Mouse (Mus musculus): ENCODE data around the gene Gm48551. TPM values are rescaled to one million over a fixed set of nuclear protein-coding genes. Genes with fewer than 3 reads are reported as not detected.

The Gm48551 gene
- total RNA-seq, 2 experiments from 2014 or later, result 1.1 to 1.7 TPM

GRCm38 (mm10) chr10:81404082-81404481 is 19.8 kb downstream of the Gm48551 start:
- DNase-seq, result no peak

DNA sequence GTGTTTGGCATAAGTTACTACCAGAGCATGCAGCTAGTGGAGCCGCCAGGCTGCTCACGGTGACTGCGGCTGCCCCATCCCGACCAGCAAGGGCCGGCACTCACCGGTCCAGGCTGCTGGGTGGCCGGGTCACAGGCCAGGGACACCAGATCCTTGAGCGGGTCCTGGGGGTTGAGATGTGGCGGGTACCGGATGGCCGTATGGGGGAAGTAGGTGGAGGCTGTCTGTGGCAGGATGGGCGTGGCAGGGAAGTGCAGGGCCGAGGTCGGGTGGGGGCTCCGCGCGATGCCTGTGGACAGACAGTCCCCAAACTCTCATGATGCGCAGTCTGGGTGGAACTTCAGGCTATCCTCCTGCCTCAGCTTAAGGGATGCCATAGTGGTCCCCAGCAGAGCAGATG is 20.5 kb downstream of the Gm48551 start:
- DNase-seq, result peak in 1 of 2 experiments; percentile 38

- peak; percentile 65 to 70 for DNase-seq
Measured at GRCm38 (mm10) chr10:81405588-81406201, 21.4 kb downstream of the Gm48551 start.

DNA sequence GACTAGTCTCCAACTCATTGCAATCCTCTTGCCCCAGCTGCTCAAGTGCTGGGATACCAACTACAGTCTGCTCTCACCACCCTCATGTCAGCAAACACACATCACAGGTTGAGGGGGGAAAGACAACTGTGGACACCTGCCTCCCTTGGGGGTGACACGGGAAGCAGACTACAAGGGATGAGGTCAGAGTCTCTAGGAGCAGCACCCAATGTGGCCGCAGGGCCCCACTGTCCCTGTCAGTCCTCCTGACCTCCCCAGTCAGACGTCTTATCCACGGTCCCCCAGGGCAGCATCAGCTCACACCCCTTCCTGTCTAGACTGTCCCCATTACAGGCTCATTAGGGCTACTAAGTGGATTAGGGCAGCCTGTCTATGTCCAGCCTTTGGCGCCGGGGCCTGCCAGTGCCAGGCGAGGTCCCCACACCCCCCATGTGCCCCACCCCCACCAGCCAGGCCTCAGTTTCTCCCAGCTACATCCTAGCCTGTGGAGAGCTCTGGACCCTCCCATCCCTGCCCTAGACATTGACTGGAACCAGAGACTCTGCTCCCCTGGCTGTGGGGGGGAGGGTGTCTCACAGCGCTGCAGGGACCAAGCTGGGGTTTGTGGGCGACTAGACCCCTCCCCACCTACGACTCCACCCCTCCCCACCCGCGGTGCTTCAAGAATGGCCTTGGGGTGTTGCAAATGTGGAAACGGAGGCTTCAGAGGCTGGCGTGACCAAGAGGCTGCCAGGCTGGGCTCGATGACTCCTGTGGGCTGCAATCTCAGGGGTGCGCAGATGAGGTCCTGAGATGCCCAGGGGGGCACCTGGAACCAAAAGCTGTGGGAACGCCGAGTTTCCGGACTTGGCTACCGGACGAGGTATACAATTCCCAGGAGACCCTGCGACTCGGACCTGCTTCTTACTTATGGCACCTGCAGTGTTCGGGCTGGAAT is 22.5 kb downstream of the Gm48551 start:
- DNase-seq, result peak in 1 of 2 experiments; percentile 13

GRCm38 (mm10) chr10:81407539-81408423 is 23.5 kb downstream of the Gm48551 start:
- peak; percentile 90 to 91 for DNase-seq

- DNase-seq, result no peak
Measured at GRCm38 (mm10) chr10:81408424-81408729, 24.1 kb downstream of the Gm48551 start.

GRCm38 (mm10) chr10:81408871-81409291 is 24.6 kb downstream of the Gm48551 start:
- DNase-seq, result peak; percentile 88 to 96

DNA sequence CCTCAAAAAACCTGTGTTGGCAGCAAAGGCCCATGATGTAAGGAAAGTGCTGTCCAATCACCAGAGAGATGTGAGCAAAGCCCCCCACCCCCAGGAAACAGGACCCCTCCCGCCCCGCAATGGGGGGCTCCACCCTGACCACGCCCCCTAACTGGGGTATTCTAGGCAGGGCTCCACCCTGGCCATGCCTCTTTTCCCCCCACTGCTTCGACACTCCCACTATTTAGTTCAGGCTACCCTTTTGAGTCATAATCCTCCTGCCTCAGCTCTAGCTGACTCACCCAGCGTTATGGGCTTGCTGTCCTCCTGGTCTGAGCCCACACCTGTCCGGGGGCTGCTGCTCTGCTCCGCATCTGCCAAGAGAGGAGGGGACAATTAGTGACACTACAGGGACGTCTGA is 25.1 kb downstream of the Gm48551 start:
- no peak for DNase-seq

DNA sequence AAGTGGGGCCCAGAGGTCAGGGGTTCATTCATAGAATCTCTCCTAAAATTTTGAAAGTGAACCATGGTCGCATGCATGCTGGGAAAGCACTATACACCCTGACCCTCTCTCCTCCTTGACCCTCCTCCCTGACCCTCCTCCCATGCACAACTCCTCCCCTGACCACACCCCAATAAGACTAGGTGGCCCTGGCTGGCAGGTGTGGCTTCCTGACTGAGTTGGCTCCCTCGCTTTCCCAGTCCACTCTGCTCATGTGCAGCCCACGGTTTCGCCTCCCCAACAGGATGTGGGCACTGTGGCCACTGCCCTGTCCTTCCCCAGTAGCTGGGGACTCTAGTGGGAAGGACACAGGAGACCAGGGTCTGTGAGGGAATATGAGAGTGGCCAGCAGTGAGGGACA is 26.1 kb downstream of the Gm48551 start:
- no peak for DNase-seq

DNA sequence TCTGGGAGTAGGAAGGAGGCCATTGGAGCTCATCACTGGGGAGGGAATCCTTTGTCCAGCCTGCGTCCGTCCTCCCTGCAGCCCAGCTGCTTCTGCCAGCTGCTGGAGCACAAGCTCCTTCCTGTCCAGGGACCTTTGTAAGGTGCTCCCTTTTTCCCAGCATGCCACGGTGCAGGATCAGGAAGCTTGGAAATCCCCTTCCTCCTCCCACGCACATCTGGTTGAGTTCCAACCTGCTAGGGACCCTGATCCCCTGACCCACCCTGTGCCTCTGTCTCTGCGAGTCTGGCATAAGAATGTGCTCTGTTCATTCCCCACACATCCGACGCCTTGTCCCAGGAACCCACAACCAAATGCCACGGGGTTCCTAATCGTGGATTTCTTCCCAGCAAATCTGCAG is 26.7 kb downstream of the Gm48551 start:
- peak in 1 of 2 experiments; percentile 49 for DNase-seq

GRCm38 (mm10) chr10:81411471-81412400 is 27.5 kb downstream of the Gm48551 start:
- peak; percentile 71 to 87 for DNase-seq

DNA sequence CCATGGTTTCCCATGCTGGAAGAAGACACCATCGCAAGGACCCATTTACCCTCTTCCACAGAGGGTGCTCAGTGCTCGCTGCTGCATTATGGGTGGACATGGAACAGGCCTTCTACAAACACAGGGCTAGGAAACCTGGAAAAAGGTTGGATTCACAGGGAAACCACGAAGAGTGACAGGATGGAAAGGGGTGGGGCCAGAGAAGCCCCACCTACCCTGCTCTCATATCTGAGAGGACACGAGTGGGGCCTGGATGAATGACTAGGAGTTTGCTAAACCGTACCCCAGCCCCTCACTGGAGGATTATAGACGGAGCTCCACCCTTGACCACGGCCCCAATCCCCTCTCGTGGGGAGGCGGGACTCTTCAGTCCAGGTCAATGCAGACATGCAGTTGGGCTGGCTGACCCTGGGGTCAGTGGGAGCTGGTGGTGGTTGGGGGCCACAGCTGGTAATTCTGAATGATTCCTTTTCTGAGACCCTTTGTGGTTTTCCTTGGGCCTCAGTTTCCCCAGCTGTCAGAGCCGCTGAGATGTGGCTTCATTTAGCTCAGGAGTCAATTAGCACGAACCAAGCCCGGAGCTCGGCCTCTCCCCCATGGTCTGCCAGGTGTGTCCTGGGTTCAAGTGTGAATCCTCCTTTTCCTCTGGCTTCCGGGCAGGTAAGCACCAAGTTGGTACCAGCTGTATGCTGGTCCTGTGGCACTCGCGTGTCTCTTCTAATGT is 28.5 kb downstream of the Gm48551 start:
- no peak for DNase-seq

- peak; percentile 88 to 93 for DNase-seq
Measured at GRCm38 (mm10) chr10:81413310-81414261, 29.3 kb downstream of the Gm48551 start.

- peak in 1 of 2 experiments; percentile 70 for DNase-seq
Measured at GRCm38 (mm10) chr10:81414682-81415081, 30.4 kb downstream of the Gm48551 start.

DNA sequence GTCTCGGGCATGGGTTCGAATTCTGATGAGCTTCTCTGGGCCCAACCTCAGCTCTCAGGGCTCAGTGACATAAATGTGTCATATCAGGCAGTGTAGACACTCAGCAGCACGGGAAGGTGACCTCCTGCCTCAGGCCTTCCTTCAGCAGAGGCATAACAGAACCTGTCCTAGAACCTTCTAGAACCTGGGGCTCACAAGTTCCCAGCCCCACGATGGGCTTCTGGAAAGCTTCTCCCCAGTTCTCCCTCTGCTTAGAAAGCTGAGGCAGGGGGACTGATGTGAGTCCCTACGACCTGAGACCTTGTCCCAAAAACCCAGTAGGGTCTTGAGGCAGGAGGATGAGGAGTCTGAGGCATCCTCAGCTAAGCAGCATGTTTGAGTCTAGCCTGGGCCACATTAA is 30.9 kb downstream of the Gm48551 start:
- DNase-seq, result no peak

DNA sequence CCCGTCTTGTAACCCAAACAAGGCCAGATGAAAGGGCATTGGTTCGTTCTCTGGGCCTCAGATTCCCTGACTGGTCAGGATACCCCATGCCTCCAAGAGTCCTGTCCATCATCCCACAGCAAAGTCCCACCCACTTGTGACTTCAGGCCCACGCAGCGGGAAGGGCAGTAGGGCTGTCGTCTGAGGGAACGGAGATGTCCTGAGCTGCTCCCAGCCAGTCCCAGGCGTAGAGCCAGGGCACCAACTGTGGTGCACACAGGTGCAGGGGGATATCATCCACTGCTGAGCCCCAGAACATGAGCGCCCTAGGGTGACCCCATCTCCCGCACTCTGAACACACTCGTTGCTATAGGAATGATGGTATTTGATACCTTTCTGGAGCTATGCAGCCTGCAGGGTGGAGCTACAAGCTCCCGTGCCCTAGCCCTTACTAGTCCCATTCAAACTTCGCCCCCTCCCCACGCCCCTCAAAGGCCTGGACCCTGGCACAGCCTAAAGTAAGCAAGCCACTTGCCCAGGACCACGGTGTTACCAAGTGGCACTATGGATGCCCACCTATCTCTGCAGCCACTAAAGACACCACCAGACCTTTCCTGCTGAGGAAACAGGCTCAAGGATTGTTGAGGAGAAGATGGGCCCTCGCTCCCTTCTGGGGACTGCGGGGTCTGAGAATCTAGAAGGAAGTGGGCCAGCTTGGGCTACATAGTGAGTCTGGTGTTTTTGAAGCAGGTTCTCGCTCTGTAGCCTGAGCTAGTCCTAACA is 31.5 kb downstream of the Gm48551 start:
- peak in 1 of 2 experiments; percentile 27 for DNase-seq

GRCm38 (mm10) chr10:81416581-81417226 is 32.4 kb downstream of the Gm48551 start:
- DNase-seq, result peak; percentile 83 to 90

Measured in adrenal gland, postnatal 36 days (tissue).